In genomic region chr12:54758846-54759245, GRCm38 (mm10) we compare ENCODE assay signal across 16 mouse cellular contexts. TPM values are rescaled to one million over a fixed set of nuclear protein-coding genes. Genes with fewer than 3 reads are reported as not detected.
DNase-seq lines count a peak whose midpoint lies in the region; TF ChIP-seq lines count a peak whose summit lies in the region.
"Had no signal": no experiment of that assay in that cellular context is flagged by ENCODE, and none has a peak within 500 bp of the region (broad histone marks: within the 10 kb centered on the region; RNA-seq: fewer than 3 reads in every experiment).

No protein-coding gene starts in this region.

- TF ChIP-seq CTCF in heart, adult 2 months (IDR thresholded peaks at IDR 0.05): peak; percentile 63

- no peaks in the 10 kb centered on the region for H3K79me2 ChIP-seq in heart, adult 2 months (replicated peaks; ENCODE audit: control insufficient read depth, insufficient read depth, low read length)

- no peak overlapping the region for H3K9ac ChIP-seq in heart, adult 2 months (ENCODE audit: low read depth, low read length)
- H3K9ac ChIP-seq: embryonic facial prominence, embryonic 15.5 days; heart, embryonic 13.5 days; midbrain, embryonic 12.5 days had no signal

- DNase-seq in heart, adult 2 months: no peak
- no peak for DNase-seq in heart, adult 11 months
- peak; percentile 14 for DNase-seq in lung, postnatal 36 days
- DNase-seq in lung, postnatal 10 days: no peak
- DNase-seq in R1 (ENCODE audit: low read depth, low spot score): peak; percentile 39
- no peak for DNase-seq in urinary bladder, postnatal 36 days (ENCODE audit: low spot score in 2 of 2)
- DNase-seq in thymus, postnatal 4 days: no peak
- DNase-seq in adrenal gland, postnatal 4 days (ENCODE audit: low spot score in 2 of 2): no peak
- DNase-seq: adrenal gland, adult 2 months; cerebellum, adult 9-10 months; liver; lung, postnatal 4 days; right cerebral cortex, postnatal 4 days had no signal

- H3K4me1 ChIP-seq in heart, adult 2 months (ENCODE audit: control insufficient read depth, insufficient read depth, low read length): no peaks in the 10 kb centered on the region
- H3K4me1 ChIP-seq: embryonic facial prominence, embryonic 15.5 days; heart, embryonic 13.5 days; midbrain, embryonic 12.5 days had no signal

- 0 out of 2 replicates have a peak, but pooled peaks cover 2% of the 10 kb centered on the region for H3K36me3 ChIP-seq in heart, adult 2 months (ENCODE audit: control insufficient read depth, insufficient read depth, low read length)

- no peak for TF ChIP-seq POLR2A in heart, adult 2 months (IDR thresholded peaks at IDR 0.05; ENCODE audit: insufficient read depth, low read depth, low read length)

- no peaks in the 10 kb centered on the region for H3K27me3 ChIP-seq in heart, adult 2 months (ENCODE audit: control insufficient read depth, insufficient read depth, low read length)
- H3K27me3 ChIP-seq: embryonic facial prominence, embryonic 15.5 days; heart, embryonic 13.5 days; midbrain, embryonic 12.5 days had no signal

- TF ChIP-seq EP300 in heart, adult 2 months (IDR thresholded peaks at IDR 0.05; ENCODE audit: insufficient read depth, low read depth, low read length): no peak

- WGBS in heart, adult 2 months: 96% methylated on average over 2 of the region's 2 CpGs

- H3K27ac ChIP-seq in heart, adult 2 months: no peak overlapping the region
- H3K27ac ChIP-seq: embryonic facial prominence, embryonic 15.5 days; heart, embryonic 13.5 days; midbrain, embryonic 12.5 days had no signal

- H3K4me3 ChIP-seq in heart, adult 2 months: no peak overlapping the region
- H3K4me3 ChIP-seq: embryonic facial prominence, embryonic 15.5 days; heart, embryonic 13.5 days; midbrain, embryonic 12.5 days had no signal

- intact Hi-C loops in heart, adult 2 months (cut with DNase I): no loop called here

RNA-seq across cellular contexts. Expression of gene Snx6, which starts 36.7 kb away (rescaled TPM):
- total RNA-seq in heart, adult 2 months (2021): 10 to 100 TPM; 26.4 to 27.8 TPM
- 12.3 and 15.8 TPM in 2 replicates for polyA plus RNA-seq in heart, adult 2 months (2012; rRNA removed)
- total RNA-seq in adrenal gland, postnatal 4 days (2021): 10 to 100 TPM; 81.3 to 92.7 TPM

Comparison
In these comparisons a context has a peak if more than half of its experiments do, and no peak if none do; other contexts are left out.
1. DNase-seq: peak in lung, postnatal 36 days (single experiment) and R1 (single experiment); none in heart, adult 2 months (0 of 2), heart, adult 11 months (single experiment), lung, postnatal 10 days (single experiment), urinary bladder, postnatal 36 days (0 of 2), thymus, postnatal 4 days (single experiment) and adrenal gland, postnatal 4 days (0 of 2).